Mouse (Mus musculus) midbrain, embryonic 11.5 days (tissue): ENCODE data around the gene Rhebl1. TPM values are rescaled to one million over a fixed set of nuclear protein-coding genes. Genes with fewer than 3 reads are reported as not detected.

Experiments used
- ATAC-seq: fragments of 200-750 bp; cut with Nextera tagmentation; 2 replicates; pipeline ENCODE4 v1.8.0; 2017; ENCODE audit warnings: moderate TSS enrichment, moderate library complexity; ENCODE audit not compliant: low FRiP score
- DNase-seq: peaks from one replicate; pipeline ENCODE4 v3.0.0; 2015; ENCODE audit warnings: low spot score; ENCODE audit errors: missing footprints
- H3K27ac ChIP-seq: fragments of 300-500 bp; sonication (generic); 2 replicates; pipeline ENCODE4 v1.5.1; 2014; ENCODE audit warnings: low read depth, low read length
- H3K27me3 ChIP-seq: fragments of 300-500 bp; sonication (generic); 2 replicates; pipeline ENCODE4 v1.6.1; 2014; ENCODE audit warnings: mild to moderate bottlenecking, low read length, moderate library complexity, mixed read lengths; ENCODE audit not compliant: control insufficient read depth, insufficient read depth
- H3K36me3 ChIP-seq: fragments of 300-500 bp; sonication (generic); 2 replicates; pipeline ENCODE4 v1.6.1; 2014; ENCODE audit warnings: mild to moderate bottlenecking, low read length, moderate library complexity, mixed read lengths; ENCODE audit not compliant: control insufficient read depth, insufficient read depth
- H3K4me1 ChIP-seq: fragments of 300-500 bp; sonication (generic); 2 replicates; pipeline ENCODE4 v1.6.1; 2014; ENCODE audit warnings: low read length; ENCODE audit not compliant: control insufficient read depth, insufficient read depth
- H3K4me2 ChIP-seq: fragments of 300-500 bp; sonication (generic); 2 replicates; pipeline ENCODE4 v1.6.1; 2014; ENCODE audit warnings: mild to moderate bottlenecking, moderate library complexity
- H3K4me3 ChIP-seq: fragments of 300-500 bp; sonication (generic); 2 replicates; pipeline ENCODE4 v1.5.1; 2014; ENCODE audit warnings: low read depth, low read length
- H3K9ac ChIP-seq: fragments of 300-500 bp; sonication (generic); 2 replicates; pipeline ENCODE4 v1.6.1; 2014; ENCODE audit warnings: low read length
- H3K9me3 ChIP-seq: fragments of 300-500 bp; sonication (generic); 2 replicates; pipeline ENCODE4 v1.6.1; 2016; ENCODE audit warnings: low read length; ENCODE audit not compliant: control insufficient read depth
- WGBS: fragments of 180-500 bp; shearing (Covaris S2); extraction: QIAGEN DNeasy Blood & Tissue Kit; methylation state at CpG from one replicate; pipeline ENCODE4 v1.1.7; 2014; 5-methylcytosine and 5-hydroxymethylcytosine counted together
- polyA plus RNA-seq: library from polyadenylated mRNA; unstranded; fragments of >200 nt; fragmentation: Nextera tagmentation; extraction: Ambion mirVana; gene quantifications from 2 replicates; pipeline ENCODE4 v1.2.1, GENCODE M21; 2014

Rhebl1 gene
- polyA plus RNA-seq, 1 experiment from 2014 or later, result 14.2 TPM

GRCm38 (mm10) chr15:98869342-98870178 is 24.8 kb downstream of the Rhebl1 start:
- H3K4me2 ChIP-seq, result peak overlapping the region; percentile 100
- peak overlapping the region; percentile 99 for H3K4me3 ChIP-seq
- peaks cover 32% of the 10 kb centered on the region for H3K4me1 ChIP-seq
- DNase-seq (peak; percentile 89), ATAC-seq (no peak)
- WGBS, result 13% methylated on average over 8 of the region's 8 CpGs
- no peaks in the 10 kb centered on the region for H3K9me3 ChIP-seq
- H3K27me3 ChIP-seq, result no peaks in the 10 kb centered on the region
- H3K27ac ChIP-seq, result no peak overlapping the region; the same call in 1 of the 2 replicates
- H3K9ac ChIP-seq, result peak overlapping the region; percentile 95
- peaks cover 11% of the 10 kb centered on the region for H3K36me3 ChIP-seq

GRCm38 (mm10) chr15:98868346-98869063 is 25.8 kb downstream of the Rhebl1 start:
- no peak for DNase-seq
- no peaks in the 10 kb centered on the region for H3K27me3 ChIP-seq
- peak overlapping the region; percentile 99 for H3K4me3 ChIP-seq
- peak overlapping the region; percentile 100 for H3K4me2 ChIP-seq
- peaks cover 32% of the 10 kb centered on the region for H3K4me1 ChIP-seq
- no peaks in the 10 kb centered on the region for H3K9me3 ChIP-seq
- peaks cover 21% of the 10 kb centered on the region for H3K36me3 ChIP-seq
- WGBS, result 40% methylated on average over 11 of the region's 11 CpGs
- peak overlapping the region; percentile 95 for H3K9ac ChIP-seq
- no peak for ATAC-seq
- H3K27ac ChIP-seq, result no peak overlapping the region

DNA sequence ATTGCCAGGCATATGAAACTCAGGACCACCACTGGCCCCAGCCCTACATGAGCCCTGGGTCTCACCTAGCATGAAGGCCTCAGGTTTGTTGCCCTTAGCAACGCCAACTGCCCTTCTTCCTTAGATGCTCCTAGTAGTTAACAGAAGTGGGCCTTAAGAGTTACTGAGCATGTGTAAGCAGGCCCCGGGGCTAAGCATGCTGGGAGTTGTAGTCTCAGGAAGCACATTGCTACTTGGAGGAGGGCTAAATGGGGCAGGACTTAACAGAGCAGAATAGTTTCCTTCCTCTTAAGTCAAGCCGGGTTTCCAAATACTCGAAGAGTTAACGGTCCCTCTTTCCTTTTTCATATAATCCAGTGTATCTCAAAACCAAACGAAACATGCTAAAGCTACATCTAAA is 27.0 kb downstream of the Rhebl1 start:
- WGBS, result 82% methylated on average over 6 of the region's 6 CpGs
- ATAC-seq (no peak), DNase-seq (no peak)
- H3K4me1 ChIP-seq, result peaks cover 28% of the 10 kb centered on the region
- H3K4me3 ChIP-seq, result no peak overlapping the region
- H3K4me2 ChIP-seq, result no peak overlapping the region
- no peaks in the 10 kb centered on the region for H3K9me3 ChIP-seq
- no peak overlapping the region for H3K9ac ChIP-seq
- H3K36me3 ChIP-seq, result peaks cover 32% of the 10 kb centered on the region
- no peaks in the 10 kb centered on the region for H3K27me3 ChIP-seq
- no peak overlapping the region for H3K27ac ChIP-seq

DNA sequence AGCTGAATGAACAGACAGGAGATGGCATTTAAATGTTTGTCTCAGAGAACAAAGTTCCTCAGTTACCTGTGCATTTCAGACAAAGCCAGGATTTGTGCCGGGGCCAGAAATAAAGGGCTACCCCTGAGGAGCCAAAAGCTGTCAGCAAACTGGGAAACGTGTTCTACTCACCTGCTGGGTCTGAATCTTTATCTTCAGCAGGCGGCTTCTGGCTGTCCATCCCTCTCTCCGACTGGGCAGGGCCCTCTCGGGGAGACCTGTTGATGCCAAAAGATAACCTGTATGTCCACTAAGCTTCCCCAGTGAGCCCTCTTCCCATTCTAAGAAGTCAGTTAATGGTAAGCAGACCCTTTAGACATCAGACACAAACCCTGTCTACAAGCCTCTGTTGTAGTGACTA is 27.8 kb downstream of the Rhebl1 start:
- WGBS, result 87% methylated on average over 5 of the region's 5 CpGs
- H3K4me1 ChIP-seq, result peaks cover 28% of the 10 kb centered on the region
- DNase-seq (no peak), ATAC-seq (no peak)
- H3K4me3 ChIP-seq, result no peak overlapping the region
- no peak overlapping the region for H3K9ac ChIP-seq
- H3K27me3 ChIP-seq, result no peaks in the 10 kb centered on the region
- H3K36me3 ChIP-seq, result peaks cover 40% of the 10 kb centered on the region
- no peaks in the 10 kb centered on the region for H3K9me3 ChIP-seq
- H3K4me2 ChIP-seq, result no peak overlapping the region
- no peak overlapping the region for H3K27ac ChIP-seq

GRCm38 (mm10) chr15:98865771-98866170 is 28.6 kb downstream of the Rhebl1 start:
- no peaks in the 10 kb centered on the region for H3K9me3 ChIP-seq
- H3K9ac ChIP-seq, result no peak overlapping the region
- H3K27me3 ChIP-seq, result no peaks in the 10 kb centered on the region
- 96% methylated on average over 8 of the region's 8 CpGs for WGBS
- ATAC-seq (no peak), DNase-seq (no peak)
- H3K4me1 ChIP-seq, result peaks cover 28% of the 10 kb centered on the region
- H3K27ac ChIP-seq, result no peak overlapping the region
- H3K4me3 ChIP-seq, result no peak overlapping the region
- H3K4me2 ChIP-seq, result no peak overlapping the region
- peaks cover 47% of the 10 kb centered on the region for H3K36me3 ChIP-seq

GRCm38 (mm10) chr15:98864951-98865350 is 29.4 kb downstream of the Rhebl1 start:
- Histone ChIP-seq H3K4me2 (no peak overlapping the region), H3K27me3 (no peaks in the 10 kb centered on the region), H3K9ac (no peak overlapping the region), H3K4me1 (peaks cover 23% of the 10 kb centered on the region), H3K4me3 (no peak overlapping the region), H3K36me3 (peaks cover 53% of the 10 kb centered on the region), H3K27ac (no peak overlapping the region), H3K9me3 (no peaks in the 10 kb centered on the region)
- DNase-seq (no peak), ATAC-seq (no peak)
- WGBS, result 91% methylated on average over 6 of the region's 6 CpGs

DNA sequence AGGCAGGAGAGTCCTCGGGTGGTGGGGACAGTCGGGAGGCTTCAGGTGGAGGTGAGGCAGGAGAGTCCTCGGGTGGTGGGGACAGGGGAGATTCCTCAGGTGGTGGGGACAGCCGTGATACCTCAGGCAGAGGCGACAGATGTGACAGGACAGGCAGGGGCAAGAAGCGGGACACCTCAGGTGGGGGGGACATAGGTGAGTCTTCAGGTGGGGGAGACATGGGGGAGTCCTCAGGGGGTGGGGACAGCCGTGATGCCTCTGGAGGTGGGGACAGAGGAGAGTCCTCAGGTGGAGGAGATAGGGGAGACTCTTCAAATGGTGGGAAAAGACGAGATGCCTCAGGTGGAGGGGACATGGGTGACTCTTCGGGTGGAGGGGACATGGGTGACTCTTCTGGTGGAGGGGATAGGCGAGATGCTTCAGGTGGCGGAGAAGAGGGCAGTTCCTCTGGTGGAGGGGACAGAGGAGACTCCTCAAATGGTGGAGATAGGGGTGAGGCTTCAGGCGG is 30.8 kb downstream of the Rhebl1 start:
- whole genome bisulfite sequencing, result 92% methylated on average over 12 of the region's 12 CpGs
- Histone ChIP-seq H3K4me3 (no peak overlapping the region), H3K27me3 (no peaks in the 10 kb centered on the region), H3K4me2 (no peak overlapping the region), H3K4me1 (peaks cover 8% of the 10 kb centered on the region), H3K9ac (no peak overlapping the region), H3K27ac (no peak overlapping the region), H3K36me3 (peaks cover 59% of the 10 kb centered on the region), H3K9me3 (no peaks in the 10 kb centered on the region)
- no peak for ATAC-seq
- DNase-seq, result no peak

DNA sequence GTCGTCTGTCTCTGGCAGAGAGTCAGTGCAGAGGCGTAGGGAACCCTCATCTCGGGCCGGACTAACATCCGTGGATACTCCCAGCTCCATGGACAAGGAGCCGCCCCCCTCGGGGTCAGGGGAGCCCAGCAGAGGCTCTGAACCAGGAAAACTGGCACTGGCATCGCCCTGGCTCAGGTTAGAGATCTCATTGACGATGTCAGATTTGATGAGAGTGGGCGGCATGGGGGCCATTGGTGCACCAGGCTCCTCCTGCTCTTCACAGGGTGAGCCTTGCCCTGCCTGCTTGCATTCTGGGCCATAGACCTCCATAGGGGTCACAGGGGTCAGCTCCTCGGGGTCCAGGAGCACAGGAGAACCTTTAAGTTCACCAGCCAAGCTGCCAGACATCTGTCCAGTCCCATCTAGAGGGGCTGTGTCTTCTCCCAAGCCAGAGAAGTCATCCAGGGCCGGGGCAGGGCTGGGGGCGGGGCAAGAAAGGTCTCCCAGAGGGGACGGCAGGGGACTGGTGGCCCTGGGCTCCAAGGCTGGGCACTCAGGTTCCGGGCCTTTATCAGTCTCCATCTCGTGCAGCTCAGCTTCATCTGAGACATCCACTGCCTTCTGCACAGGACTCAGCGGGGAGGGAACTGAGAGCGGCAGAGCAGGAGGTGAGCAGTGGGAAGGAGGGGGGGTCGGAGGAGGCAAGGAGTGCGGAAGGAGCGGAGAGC is 32.5 kb downstream of the Rhebl1 start:
- Histone ChIP-seq H3K4me1 (no peaks in the 10 kb centered on the region), H3K36me3 (peaks cover 70% of the 10 kb centered on the region), H3K9me3 (no peaks in the 10 kb centered on the region), H3K9ac (no peak overlapping the region), H3K27ac (no peak overlapping the region), H3K27me3 (no peaks in the 10 kb centered on the region), H3K4me3 (no peak overlapping the region), H3K4me2 (no peak overlapping the region)
- ATAC-seq, result no peak
- DNase-seq, result no peak
- WGBS, result 89% methylated on average over 21 of the region's 21 CpGs
